Mouse (Mus musculus) myocyte (in vitro differentiated cells): ENCODE data around the gene Prokr1.

Source experiments
- E2F4 ChIP-seq: IDR thresholded peaks from one replicate; pipeline ENCODE4 v1.6.1; 2011; ENCODE audit warnings: mild to moderate bottlenecking, control low read depth, moderate library complexity; ENCODE audit not compliant: insufficient read depth
- MAX ChIP-seq: IDR thresholded peaks from one replicate; pipeline ENCODE4 v1.6.1; 2011; ENCODE audit warnings: low read depth, mild to moderate bottlenecking, control low read depth
- MYOD1 ChIP-seq, 3 experiments: IDR thresholded peaks; one replicate each; pipeline ENCODE4 v1.6.1; 2011; ENCODE audit warnings: control low read depth in 2 of 3, low read depth in 2 of 3, mild to moderate bottlenecking in 2 of 3, moderate library complexity in 1 of 3; ENCODE audit not compliant: insufficient read length in 2 of 3, control insufficient read depth in 1 of 3
- POLR2A ChIP-seq: IDR thresholded peaks from one replicate; pipeline ENCODE4 v1.6.1; 2011; ENCODE audit warnings: low read depth, mild to moderate bottlenecking, control low read depth, moderate library complexity; ENCODE audit not compliant: insufficient read length
- REST ChIP-seq: IDR thresholded peaks from one replicate; pipeline ENCODE4 v1.6.1; 2011; ENCODE audit warnings: mild to moderate bottlenecking, control low read depth, moderate library complexity; ENCODE audit not compliant: insufficient read depth, insufficient read length
- TCF3 ChIP-seq: IDR thresholded peaks from one replicate; pipeline ENCODE4 v1.6.1; 2011; ENCODE audit warnings: low read depth, control low read depth; ENCODE audit not compliant: insufficient read length

GRCm38 (mm10) chr6:87537678-87538077 is 52.9 kb downstream of the Prokr1 start:
- TF ChIP-seq E2F4 (no peak), MYOD1 (IDR thresholded peaks at IDR 0.05; ENCODE audit: control insufficient read depth in 1 of 3, insufficient read length in 2 of 3, low read depth in 2 of 3) (no peak), MAX (no peak), POLR2A (no peak), TCF3 (no peak), REST (no peak)
